Mouse (Mus musculus) spleen, postnatal 36 days (tissue): ENCODE results near the gene Rora.

ENCODE experiments used
- DNase-seq, 2 experiments: peaks; one replicate each; pipeline ENCODE4 v3.0.0; 2022; ENCODE audit warnings: low spot score in 2 of 2, mixed read lengths in 1 of 2

Gene Rora

DNA sequence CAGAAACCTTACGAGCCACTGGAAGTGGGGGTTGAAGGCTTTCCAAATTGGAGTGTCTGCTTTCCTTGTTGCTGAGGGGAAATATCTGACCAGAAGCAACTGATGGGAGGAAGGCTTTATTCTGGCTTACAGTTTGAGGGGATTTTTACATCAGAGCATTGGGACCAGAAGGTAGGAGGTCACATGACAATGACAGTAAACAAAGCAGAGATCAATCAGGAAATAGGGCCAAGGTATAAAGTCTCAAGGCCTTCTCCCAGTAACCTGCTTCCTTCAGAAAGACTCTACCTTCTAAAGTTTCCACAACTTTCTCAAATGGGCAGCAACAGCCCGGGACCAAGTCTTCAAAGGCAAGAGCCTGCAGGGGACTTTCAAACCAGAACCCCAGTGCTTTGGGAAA is 34.6 kb downstream of the Rora start:
- DNase-seq = no peak

DNA sequence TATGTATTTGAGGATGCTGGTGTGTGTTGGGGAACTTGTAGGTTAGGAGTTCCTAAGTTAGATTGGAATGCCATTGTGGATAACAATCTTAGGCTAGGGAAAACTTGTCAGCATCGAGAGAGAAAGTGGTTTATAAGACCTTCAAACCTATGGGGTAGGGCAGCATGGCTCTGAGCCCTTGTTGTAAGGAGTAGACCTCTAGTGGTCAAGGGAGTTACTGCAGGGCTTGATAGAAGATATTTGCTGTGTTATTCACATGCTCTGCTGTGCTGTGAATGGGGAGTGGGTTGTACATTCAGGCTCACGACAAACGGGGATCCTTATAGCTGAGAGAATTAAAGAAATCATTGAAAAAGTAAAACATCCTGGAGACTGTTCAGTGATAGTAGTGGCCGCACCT is 35.8 kb downstream of the Rora start:
- peak in 1 of 2 experiments; percentile 9 for DNase-seq

DNA sequence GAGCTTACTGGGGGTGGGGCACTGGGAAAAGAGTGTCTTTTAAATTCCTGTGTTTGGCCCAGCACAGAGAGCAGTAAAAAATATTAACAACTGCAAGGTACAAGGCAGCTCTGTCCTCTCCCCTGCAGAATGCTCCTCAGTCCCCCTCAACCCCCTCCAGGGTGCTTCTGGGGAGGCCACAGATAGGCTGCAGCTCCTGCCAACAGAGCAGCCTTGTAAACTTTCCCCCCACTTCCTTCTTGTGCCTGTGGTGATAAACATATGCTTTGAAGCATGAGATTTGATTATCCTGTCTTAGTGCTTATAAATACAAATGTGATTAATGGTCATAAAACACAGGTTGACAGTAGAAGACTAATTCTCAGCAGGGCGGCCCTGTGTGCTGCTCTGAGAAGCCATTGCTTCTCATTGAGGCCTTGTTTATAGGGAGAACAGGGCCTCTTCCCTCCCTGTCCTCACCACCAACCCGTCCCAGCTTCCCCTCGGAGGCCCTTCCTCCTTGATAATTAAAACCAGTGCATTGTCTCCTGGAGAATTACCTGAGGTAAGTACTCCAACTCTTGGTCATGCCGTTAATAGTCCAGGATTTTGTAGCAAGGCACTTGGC is 41.4 kb downstream of the Rora start:
- DNase-seq = no peak

DNA sequence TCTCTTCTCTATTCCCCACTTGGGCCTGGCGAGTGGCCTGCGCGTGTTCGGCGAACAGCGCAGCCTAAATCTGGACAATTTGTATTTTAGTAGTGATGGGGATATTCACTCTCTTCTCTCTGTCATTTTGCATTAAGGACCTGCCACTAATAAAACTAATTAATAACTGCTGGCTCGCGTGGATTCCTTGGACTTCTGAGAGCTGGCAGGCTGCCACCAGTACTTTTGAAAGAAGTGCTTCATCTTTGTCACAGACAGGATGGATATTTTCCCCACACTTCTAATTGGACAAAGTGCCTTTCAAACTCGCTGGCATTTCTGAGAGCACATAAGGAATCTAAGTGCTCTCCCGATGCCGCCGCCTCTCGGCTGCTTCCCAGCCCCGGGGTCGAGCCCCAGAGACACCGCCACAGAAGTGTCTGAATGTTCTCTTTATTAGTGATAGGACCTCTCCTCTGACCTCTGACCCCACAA is 41.9 kb downstream of the Rora start:
- peak in 1 of 2 experiments; percentile 2 for DNase-seq

DNA sequence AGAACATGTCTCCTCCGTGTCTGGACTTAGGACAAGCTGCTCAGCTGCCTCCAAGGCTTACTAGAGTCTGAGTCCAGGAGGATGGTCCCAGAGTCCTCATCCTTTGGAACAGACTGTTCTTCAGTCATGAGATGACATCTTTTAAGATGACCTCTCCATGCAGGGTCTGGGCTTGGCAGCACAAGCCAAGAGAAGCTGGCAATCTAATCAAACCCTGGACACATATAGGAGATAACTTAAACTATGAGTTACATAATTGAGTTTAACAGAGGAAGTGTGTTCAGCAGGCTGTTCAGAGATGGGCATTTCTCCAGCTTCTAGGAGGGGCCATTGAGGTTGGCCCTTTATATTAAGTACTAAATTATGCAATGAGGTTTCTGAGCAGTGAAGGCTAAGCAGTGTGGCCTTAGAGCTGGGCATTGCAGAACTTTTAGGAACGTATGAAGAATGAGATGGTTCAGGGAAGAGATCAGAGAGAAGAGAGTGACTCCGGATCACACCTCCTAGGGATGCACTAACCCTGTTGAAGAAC is 42.9 kb downstream of the Rora start:
- DNase-seq = no peak

DNA sequence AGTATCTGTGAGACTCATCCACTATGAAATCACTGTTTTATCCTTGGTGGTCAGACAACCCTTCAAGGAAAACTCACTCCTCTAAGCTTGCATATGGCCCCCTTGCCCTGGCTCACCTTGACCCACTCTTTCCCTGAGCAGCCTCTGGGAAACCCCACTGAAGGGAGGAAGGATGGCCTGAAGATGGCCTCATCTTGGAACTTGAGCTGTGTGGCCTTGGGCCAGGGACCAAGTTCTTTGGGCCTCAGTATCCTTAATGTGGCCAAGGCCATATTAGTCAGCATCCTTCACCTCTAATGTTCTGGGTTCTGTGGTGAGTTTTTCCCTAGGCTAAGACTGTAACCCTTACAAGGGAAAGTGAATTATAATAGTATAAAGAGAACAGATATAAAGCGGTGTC is 45.8 kb downstream of the Rora start:
- no peak for DNase-seq

DNA sequence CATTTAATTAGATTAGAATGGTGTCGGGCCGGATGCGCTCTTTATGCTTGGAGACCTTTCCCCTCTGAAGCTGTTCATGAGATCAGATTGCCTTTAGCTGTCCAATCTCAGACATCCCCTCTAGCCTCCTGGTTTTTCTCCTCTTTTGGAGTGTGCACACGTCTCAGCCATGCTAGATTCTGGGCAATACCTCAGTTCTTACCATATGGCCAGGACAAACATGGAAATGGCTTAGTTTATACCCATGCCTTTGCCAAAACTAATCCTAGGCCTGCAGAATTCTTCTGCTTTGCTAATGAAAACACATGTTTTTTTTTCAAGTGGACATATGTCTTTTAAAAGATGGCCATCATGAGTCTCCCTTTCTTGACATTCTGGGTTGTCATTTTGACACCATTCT is 46.3 kb downstream of the Rora start:
- DNase-seq = no peak

DNA sequence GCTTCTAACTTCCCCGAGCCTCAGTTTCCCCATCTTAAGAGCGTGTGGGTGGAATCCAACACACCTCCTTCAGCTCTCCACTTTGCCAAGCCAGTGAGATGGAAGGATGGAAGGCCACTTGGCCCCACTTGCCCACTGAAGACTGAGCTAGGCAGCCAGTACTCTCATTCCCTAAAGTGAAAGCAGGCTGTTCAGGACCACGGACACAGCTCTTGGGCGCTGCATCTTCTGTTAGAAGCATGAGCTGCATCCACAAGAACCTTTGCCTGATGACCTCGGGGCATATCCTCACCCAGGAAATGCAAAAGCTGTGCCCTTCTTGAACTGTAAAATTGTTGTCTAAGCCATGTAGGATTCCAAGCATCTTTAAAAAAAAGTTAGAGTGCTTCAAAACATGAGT is 54.0 kb downstream of the Rora start:
- no peak for DNase-seq

DNA sequence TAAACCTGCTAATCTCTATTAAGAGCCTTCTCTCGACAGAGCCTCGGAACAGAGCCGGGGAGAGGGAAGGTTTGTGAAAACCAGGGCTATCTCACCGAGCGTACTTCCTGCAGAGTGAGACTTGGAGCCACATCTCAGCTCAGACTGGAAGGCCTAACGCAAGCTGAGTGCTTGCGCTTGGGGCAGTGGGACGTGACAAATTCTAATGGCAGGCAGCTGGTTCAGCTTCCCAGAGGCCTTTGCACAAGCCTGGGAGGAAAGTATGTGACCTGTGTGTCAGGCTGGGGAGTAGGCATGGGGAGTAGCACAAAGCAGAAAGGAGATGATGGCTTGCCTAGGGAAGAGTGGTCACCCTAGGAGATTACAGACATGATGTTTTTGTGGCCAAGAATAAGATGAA is 55.6 kb downstream of the Rora start:
- no peak for DNase-seq

DNA sequence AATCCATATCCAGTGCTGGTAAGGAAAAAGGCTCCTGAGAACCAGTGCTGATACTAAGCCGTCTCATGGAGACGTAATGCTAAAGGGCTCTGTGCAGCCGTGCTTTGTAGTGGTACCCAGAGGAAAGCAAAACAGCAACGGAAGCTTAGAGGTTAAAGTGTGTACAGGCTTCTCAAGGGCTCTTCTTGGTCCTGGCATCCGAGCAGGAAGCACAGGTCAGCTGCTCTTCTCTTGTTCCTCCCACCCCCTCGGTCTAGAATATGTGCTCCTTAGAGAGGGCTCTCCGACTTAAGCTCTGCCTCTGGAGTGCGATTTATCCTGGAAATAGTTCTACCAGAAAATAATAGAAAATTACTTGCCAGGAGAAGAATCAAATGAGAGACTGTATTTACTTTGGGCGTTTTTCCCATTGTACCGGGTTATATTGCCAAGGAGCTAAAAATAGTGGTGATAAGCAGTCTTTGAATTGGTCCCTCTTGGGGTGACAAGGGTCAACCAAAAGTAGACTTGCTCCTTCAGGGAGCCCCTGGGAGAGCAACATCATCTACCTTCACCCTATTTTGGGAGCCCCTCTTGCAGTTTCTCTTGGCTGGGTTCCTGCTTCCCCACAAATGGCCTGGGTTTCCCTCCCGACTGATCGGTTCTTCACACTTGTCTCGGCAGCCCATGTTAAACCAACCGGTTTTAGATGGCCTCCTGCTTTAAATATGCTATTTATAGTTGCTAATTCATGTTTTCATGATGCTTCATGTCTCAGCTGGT is 57.5 kb downstream of the Rora start:
- no peak for DNase-seq

DNA sequence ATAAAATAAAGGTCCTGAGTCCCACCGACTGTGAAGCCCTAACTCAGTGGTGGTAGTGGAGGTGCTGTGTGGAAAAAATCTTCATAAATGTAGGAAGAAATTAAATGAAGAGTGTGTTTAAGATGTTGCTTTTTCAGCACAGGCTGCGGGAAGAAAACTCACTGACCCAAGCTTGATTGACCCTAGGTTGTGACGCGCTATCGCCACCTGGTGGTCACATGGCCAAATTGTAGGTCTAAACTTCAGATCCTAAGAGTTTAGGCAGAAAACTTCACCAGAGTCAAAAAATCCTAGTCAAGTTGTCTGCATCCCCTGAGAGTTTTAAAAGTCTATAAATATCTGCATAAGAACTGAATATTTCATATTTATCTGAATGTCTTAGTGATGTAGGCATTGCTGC is 63.4 kb downstream of the Rora start:
- no peak for DNase-seq

DNA sequence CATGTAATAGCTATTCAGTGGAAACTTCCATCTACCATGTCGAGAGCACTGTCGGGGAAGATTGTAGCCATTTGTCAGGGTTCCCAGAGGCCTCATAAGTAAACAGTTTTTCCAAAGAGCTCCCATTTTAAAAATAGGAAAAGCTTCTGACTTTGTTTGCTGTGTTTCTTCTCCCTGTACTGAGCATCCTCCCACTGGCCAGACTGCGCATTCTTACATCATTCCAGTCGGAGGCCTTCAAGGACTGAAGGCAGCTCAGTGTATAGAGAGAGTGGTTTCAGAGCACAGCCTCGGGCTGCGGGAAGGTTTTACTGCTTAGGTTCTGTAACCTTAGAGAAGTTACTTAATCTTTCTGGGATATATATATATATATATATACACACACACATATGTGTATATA is 64.8 kb downstream of the Rora start:
- DNase-seq = no peak

DNA sequence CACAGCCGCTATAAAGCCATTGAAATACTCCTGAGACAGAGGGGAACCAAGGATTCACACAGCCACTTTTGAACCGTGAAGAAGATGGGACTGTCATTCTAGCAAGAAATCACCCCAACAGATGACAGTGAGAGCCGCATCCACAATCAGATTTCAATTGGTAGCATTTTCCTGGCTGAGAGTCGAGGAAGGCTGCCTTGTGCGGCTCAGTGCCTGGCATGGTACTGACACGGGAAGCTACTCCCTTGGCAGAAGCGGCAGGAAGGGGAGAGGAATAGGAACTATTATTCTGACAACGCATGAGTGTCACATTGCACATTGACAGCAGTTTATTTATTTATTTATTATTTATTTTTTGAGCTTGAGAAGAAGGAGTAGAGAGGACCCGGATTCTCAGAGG is 65.7 kb downstream of the Rora start:
- no peak for DNase-seq

DNA sequence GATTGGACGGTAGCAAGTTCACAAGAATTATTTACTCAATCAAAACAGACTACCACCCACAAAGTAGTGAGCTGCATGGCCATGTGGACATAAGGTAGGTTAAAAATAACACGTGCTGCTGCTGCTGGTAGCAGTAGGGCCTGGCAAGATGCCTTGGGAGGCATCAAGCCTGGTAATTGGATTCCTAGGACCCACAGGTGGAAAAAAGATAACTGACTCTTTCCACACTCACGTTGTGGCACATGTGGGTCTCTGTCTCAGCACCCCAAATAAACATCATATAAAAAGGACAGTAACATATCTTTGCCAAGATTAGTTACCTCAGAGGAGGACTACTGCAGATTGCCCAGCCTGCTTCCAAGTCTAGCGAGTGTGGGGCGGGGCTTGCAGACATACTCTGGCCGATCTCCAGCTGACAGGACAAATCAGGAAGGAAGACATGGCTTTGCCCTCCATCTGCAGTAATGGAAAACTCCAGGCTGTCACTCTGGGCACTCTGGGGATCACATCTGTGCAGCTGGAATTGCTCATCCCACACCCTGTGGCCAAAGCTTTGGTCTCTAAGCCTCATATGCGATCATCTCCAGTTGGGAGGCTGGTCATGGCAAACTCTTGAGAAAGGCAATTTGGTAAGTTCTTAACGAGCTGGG is 71.2 kb downstream of the Rora start:
- no peak for DNase-seq

DNA sequence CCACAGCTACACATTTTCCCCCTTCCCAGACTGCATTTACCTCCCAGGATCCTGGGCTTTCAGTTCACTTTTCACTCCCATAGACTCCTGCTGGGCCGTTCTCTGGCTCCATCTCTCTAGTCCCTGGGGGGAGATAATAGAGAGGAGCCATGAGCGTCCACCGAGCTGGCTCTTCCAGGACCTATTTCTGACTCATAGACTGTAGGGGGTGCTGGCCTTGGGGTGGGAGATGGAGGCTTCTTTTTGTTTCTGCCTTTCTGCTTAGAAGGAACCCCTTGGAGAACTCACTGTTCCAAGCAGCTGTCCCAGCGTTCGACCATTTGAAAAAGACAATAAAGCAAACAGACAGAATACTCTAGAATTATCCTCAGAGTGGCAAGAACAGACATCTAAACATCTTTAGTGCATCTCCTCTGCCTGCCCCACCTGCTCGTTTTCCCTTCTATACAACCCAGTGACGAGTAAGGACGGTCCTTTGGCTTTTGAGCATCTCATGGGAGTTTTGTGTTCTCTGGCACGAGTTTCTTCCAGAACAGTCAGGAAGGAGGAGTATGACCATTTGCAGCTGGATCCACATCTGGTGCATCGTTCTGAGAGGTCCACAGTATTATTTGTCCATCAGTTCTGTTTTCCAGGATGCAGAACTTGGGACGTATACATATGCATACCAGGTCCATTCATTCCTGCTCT is 73.7 kb downstream of the Rora start:
- no peak for DNase-seq

DNA sequence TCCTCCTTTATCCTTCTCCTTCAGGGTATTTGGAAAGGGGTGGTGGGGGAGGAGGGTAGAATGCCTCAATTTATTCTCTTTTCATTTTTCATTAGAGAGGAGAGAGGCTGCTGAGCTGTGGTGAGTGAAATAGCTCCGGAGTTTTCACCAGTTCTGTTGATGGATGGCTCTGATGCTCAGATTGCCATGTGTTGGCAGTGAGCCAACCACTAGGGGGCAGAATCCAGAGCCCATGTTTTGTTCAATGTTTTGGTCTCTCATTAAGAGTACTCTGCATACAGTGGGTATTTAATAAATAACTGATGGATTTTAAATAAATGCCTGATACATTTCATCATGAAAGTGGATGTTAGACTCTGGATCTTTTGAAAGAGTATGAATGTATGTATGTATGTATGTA is 77.9 kb downstream of the Rora start:
- DNase-seq = no peak

DNA sequence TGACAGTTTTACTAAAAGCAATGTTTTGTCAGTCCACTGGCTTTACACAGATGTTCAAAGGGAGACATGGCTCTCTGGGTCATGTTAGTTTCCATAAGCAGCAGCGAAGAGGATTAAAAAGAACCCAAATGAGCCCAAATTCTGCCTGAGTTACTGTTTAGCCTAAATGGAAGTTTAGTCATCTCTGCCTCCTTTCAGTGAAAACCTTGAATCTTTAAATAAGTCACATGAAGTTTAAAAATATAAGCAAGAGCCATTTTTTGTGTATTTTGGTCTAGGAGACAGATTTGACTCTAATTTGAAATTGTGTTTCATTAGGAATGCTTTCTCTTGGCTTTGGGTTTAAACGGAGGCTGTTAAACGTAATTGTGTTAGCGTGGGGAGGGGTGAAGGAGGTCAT is 79.3 kb downstream of the Rora start:
- DNase-seq = no peak

DNA sequence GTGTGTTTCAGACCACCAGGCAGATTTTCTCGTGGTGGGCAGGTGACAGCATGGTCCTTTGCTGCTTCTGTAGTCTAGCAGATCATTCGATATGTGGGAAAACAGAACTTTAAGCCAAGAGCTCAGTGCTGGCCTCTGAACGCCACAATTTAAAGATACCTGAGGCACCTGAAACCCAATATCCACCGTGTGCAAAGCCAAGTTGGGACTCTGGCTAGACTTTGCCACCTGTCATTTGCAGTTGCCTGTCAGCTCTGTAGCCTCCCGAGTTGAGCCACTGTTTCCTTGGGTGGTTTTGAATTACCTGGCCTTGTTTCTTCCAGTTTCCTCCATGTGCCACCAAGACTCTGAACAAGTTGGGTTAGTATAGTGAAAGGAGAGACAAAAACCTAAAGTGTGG is 82.3 kb downstream of the Rora start:
- no peak for DNase-seq

DNA sequence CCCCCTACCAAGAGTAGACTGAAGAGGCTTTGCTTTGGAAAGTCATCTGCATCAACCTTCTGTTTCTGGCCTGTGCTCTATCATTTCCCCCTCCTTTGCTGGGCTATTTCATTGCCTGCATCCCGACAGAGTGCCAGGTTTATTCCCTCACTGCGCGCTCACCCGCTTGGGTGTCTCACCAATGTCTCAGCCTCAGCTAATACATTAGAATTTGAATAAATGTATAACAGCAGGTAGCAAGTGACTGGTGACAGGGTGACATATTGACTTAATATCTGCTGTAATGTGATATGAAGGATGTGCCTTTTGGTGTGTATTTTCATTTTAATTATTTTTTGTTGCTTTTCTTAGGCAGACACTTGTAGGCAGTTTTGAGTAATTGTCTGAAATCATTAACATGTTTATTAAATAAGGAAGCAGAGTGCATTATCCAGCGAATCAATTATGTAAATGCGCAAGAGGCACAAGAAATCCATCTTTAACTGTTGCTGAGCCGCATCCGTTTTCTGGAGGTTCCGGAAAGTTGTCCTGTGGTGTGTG is 83.7 kb downstream of the Rora start:
- DNase-seq = no peak

DNA sequence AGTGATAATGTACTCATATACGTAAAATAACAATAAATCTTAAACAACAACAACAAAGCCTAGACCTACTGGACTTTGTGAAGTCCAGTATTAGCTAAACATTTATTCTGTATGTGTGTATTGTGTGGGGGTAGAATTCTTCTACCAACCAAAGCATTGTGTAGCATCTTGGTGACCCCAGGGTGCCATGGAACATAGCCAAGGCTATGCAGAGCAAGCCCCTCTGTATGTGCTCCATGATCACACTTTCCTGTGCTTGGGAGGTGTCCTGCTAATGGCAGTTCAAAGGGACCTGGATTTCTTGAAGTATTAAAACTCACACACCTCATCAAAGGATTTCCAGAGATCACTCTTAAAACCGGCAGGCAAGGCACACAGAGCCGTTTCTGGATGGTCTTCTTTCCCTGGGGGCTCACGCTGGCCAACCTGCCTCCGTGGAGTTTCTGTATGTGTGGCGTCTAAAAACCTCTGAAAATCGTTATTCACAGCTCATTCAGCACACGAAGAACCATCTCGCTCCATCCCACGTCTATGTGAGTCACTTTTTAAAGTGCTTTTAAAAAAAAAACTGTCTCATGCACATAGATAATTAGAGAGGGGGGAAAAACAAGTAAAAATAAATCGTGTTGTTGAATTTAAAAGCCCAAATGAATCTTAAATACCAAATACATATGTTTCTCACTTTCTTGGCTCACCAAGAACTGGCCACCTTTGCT is 92.5 kb downstream of the Rora start:
- DNase-seq = no peak

DNA sequence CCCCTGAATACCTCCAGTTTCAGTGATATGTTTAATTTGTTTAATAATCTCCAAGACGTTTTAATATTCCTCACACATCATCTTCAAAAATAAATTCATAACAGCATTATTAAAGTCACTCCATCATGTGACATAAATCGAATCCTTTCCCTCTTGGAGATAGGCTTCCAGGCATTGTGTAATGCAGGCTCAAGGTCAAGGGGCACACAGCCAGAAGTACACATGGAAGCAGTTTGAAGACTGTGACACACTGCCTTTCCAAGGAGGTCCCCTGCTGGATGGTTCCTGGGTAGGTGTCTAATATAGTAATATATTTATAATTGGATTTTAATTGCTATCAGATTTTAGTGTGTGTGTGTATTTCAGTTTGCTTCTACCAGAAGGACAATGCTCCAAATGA is 103.4 kb downstream of the Rora start:
- DNase-seq = no peak
